Mouse (Mus musculus): ENCODE results near the gene Grtp1.
A peak's percentile ranks its signal among the peaks of the same experiment; 100 is the strongest.

Gene Grtp1

DNA sequence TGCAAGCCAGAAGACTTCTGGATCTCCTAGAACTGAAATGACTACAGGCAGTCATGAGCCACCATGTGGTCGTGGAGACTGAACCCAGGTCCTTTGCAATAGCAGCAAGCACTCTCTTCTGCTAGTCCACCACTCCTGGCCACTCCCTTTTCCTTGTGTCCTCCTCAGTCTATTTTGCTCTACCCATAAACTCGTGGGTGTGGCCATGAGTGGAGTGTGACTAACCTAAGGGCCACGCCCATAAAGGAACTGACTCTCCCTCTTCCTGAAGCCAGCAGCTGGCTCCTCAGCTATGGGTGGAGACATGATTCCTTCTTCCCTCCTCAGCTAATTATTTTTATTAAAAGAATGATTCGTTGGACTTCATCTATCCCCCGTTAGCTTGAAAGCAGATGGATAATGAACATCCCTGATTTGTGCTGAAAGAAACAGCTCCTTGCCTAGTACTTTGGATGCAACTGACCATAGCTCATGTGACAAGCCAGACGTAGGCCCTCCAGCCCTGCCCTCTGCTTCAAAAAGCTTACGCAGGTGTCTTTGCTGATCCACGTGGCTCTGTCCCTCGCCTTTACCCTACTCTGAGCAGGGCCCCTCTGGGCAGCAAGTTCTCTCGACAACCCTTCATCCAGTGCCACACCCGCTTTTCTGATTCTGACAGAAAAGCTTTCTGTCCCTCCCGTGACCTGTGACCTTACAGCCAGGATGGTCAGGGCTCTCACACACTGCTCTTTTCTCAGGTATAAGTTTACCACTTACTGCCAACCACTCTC, 4.1 kb upstream of the Grtp1 start:
- peak; percentile 63 for DNase-seq (ENCODE audit: low spot score)

DNA sequence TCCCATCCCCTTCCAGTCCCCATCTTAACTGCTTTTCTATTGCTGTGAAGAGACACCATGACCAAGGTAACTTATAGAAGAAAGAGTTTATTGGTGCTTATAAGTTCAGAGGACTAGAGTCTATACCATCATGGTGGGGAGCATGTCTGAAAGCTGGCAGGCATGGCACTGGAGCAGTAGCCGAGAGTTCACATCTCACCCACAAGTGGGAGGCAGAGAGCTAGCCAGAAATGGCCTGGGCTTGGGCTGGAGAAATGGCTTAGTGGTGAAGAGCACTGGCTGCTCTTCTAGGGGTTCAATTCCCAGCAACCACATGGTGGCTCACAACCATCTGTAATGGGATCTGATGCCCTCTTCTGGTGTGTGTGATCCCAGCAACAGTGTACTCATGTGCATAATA, 3.1 kb upstream of the Grtp1 start:
- no peak for DNase-seq (ENCODE audit: low spot score)

DNA sequence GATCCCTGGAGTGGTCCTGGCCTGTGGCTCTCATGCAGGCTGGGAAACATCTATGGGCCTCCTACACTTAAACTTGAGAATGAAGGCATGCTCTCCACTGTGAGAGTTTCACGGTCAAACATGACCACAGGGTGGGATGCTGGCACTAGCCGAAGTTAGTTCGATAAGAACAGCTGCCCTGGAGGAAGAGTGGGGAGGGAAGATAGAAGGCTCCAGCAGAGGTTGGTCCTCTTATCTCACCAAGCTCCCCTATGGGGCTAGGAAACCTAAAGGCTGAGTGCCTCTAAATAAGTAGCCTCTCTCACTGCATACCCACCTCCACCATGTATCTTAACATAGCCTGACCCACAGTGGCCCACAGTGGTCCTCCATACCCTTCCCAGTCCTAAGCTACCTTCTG, 2.4 kb upstream of the Grtp1 start:
- DNase-seq (ENCODE audit: low spot score) = no peak

DNA sequence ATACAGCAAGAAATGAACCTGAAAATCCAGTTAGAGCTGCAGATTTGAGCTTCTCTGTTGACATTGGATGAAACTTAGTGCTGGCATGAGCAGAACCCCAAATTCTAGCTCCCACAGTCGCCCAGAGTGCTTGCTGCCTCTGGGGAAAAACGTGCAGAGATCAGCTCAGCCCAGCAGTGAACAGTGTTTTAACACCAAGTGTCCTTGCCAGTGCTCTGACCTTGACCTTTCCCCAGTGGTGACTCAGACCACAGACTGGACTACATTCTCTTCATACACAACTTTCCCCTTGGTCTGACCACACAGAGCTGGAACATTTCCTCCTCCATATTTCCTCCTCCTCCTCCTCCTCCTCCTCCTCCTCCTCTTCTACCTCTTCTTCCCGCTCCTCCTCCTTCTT, 1.6 kb upstream of the Grtp1 start:
- no peak for DNase-seq (ENCODE audit: low spot score)

DNA sequence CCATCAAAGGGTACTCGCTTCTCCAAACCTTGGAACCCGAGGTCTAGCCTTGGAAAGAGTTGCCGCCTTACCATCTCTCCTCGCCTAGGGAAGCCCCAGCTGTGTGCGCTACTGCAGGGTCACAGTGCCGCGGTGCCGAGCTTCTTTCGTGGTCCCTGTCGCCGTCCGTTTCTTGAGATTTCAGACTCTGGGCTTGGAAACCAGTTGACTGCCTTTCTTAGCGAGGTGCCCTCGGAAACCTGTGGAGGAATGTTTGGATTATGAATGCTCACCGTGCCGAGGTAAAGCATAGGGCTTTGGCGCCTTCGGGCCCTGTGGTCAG, 554 bp upstream of the Grtp1 start:
- DNase-seq (ENCODE audit: low spot score) = no peak

DNA sequence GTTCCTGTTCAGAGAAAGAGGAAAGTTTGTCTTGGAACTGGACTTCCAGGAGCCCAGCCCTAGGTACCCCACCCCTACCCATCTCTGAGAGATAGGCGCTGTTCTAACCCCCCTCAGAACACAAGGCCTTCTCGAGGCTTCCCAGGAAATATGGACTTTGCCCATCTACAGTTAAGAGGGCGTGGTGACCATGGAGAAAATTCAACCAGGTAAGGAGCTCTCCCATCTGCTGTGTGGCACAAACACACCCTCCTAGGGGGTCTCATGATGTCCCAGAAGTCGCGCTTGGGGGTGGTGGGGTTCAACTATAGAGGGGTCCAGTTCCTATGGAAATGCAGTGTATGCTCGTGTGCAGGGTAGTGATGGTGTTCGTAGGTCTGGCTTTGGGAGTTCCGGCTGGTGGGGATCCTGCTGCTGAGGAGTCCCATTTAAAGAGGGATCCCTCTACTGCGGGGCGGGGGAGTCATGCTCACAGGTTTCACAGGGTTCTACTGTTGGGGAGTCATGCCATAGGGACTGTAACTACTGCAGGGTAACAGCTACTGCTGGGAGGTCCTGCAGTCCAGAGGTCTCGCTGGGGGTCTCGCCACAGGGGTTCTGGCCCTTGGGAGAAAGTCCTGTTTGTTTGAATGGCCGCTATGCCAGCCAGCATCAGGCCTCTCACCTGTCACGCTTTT, 897 bp downstream of the Grtp1 start:
- DNase-seq (ENCODE audit: low spot score) = no peak

- DNase-seq (ENCODE audit: low spot score) = no peak
Observed at GRCm38 (mm10) chr8:13197493-13197892, 2.9 kb downstream of the Grtp1 start.

GRCm38 (mm10) chr8:13194818-13195217, 5.6 kb downstream of the Grtp1 start:
- DNase-seq (ENCODE audit: low spot score) = no peak

DNA sequence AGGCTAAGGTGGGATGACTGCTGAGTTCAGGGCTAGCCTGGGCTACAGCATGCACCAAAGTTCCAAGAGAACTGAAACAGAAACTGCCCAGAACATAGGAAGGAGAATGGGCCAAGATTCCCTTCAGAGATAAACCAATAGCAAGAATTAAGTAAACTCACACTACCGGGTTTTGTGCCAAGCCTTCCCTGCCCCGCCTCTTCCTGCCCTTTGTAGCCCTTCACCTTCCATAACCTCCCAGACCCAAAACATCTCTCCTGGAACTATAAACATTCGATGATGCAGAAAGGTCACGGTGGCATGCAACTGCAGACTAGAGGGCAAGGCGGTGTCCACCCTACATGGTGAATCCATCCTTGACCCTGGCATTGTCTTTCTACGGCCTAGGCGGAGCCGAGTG, 10.2 kb downstream of the Grtp1 start:
- DNase-seq (ENCODE audit: low spot score) = no peak

GRCm38 (mm10) chr8:13188857-13189256, 11.6 kb downstream of the Grtp1 start:
- no peak for DNase-seq (ENCODE audit: low spot score)

GRCm38 (mm10) chr8:13188052-13188555, 12.3 kb downstream of the Grtp1 start:
- DNase-seq (ENCODE audit: low spot score) = no peak

DNA sequence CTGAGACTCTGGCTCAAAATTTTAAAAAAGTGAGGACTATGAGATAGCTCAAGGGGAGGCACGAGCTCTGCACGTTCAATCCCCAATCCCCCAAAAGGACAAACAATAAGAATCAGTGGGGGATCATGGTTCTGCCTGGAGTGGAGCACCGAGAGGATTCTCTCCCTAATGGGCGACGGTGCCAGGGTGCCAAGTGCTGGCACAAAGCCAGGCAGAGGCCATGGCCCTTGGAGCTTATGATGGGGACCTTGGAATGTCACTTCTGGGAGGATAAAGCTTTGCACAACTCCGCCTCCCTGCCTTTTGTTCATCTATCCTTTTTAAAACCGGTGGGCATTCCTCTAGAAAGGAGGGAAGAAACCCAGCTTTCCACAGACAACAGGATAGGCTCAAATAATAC, 12.8 kb downstream of the Grtp1 start:
- DNase-seq (ENCODE audit: low spot score) = no peak

DNA sequence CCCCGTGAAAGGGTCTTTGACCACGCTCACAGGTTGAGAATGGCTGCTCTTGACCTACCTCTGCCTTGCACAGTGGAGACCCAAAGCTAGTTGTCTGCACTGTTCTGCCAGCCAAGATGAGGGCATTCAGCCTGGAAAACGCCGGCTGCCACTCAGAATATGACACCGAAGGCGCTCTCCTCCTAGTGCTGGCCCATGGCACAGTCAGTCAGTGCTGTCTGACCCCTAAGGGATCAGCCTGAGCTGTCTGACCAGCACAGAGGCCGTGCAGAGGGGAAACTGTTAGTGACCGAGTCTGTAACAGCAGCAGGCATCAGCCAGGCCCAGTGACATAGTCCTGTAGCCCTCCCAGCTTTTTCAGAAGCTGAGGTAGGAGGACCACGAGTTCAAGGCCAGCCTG, 13.2 kb downstream of the Grtp1 start:
- DNase-seq (ENCODE audit: low spot score) = peak; percentile 44

- no peak for DNase-seq (ENCODE audit: low spot score)
Observed at GRCm38 (mm10) chr8:13186819-13187218, 13.6 kb downstream of the Grtp1 start.

- DNase-seq (ENCODE audit: low spot score) = peak; percentile 54
Observed at GRCm38 (mm10) chr8:13181691-13181976, 18.8 kb downstream of the Grtp1 start.

DNA sequence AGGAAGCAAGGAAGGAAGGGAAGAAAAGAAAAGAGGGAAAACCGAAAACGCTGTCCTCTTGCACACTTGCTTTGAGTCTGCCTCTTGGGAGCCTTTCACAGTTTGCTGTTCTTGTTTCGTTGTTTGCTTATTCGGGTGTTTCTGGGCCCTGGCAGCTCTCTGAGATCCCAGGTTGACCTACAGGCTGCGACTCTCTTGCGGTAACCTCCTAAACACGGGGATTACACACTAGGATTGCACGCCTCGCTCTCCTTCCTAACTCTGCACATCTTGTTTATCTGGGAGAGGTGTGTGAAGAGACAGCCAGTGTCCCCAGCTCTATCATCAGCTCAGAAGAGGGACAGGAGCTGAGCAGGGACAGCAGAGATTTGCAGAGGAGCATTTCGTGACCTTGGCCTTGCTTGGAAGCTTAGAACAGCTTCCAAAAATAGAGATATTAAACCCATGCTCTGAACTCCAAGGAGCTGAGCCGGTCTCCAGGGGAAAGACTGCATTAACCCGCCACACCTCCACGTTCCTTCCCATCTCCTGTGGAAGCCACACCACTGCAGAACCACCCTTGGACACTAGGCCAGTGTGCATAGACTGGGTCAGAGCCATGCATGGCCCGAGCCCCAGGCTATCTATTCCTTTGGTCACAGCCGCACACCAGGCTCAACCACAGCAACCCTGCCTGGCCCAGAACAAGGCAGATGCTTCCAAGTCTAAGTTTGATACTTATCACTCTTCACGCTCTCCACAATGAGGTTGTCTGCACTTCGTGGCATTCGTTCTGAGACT, 19.3 kb downstream of the Grtp1 start:
- peak; percentile 60 for DNase-seq (ENCODE audit: low spot score)

- DNase-seq (ENCODE audit: low spot score) = no peak
Observed at GRCm38 (mm10) chr8:13180408-13180807, 20.0 kb downstream of the Grtp1 start.

GRCm38 (mm10) chr8:13179948-13180347, 20.5 kb downstream of the Grtp1 start:
- peak; percentile 95 for DNase-seq (ENCODE audit: low spot score)

- DNase-seq (ENCODE audit: low spot score) = no peak
Observed at GRCm38 (mm10) chr8:13179482-13179881, 20.9 kb downstream of the Grtp1 start.

GRCm38 (mm10) chr8:13178137-13178536, 22.3 kb downstream of the Grtp1 start:
- DNase-seq (ENCODE audit: low spot score) = no peak

GRCm38 (mm10) chr8:13177173-13177852, 23.1 kb downstream of the Grtp1 start:
- DNase-seq (ENCODE audit: low spot score) = peak; percentile 52

GRCm38 (mm10) chr8:13175650-13176049, 24.8 kb downstream of the Grtp1 start:
- no peak for DNase-seq (ENCODE audit: low spot score)

- DNase-seq (ENCODE audit: low spot score) = no peak
Observed at GRCm38 (mm10) chr8:13174811-13175210, 25.6 kb downstream of the Grtp1 start.
